Mouse (Mus musculus) bone marrow macrophage, adult 2 months (primary cell): ENCODE measurements around the gene Ythdf2.
"Not testable (repeated sequence)": the region's sequence is repeated elsewhere in the genome, so short reads cannot be mapped to it uniquely, and the experiment has no call there.

ENCODE experiments used
- CTCF ChIP-seq: IDR thresholded peaks from 2 replicates; pipeline ENCODE4 v1.5.1; 2012; ENCODE audit warnings: low read depth, mild to moderate bottlenecking, low read length, moderate library complexity
- POLR2A ChIP-seq: IDR thresholded peaks from 2 replicates; pipeline ENCODE4 v1.6.1; 2012; ENCODE audit warnings: mild to moderate bottlenecking, low read depth, low read length, borderline replicate concordance

DNA sequence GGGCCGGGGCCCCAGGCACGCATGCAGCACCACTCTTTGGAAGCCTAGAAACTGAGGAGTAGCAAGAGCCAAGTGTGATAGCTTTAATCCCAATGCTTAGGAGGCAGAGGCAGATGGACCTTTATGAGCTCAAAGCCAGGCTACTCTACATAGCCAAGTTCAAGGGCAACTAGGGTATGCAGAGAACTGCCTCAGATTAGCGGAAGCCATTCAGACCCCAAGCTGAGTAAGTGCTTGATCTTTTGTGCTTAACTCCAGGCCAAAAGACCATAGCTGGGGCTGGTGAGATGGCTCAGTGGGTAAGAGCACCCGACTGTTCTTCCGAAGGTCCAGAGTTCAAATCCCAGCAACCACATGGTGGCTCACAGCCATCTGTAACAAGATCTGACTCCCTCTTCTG, 9.9 kb upstream of the Ythdf2 start:
- TF ChIP-seq CTCF, POLR2A: not testable (repeated sequence)
